Mouse (Mus musculus) midbrain, embryonic 11.5 days (tissue): ENCODE data around the gene Pawr. TPM values are rescaled to one million over a fixed set of nuclear protein-coding genes. Genes with fewer than 3 reads are reported as not detected.

Experiments
- ATAC-seq: fragments of 200-750 bp; cut with Nextera tagmentation; 2 replicates; pipeline ENCODE4 v1.8.0; 2017; ENCODE audit warnings: moderate TSS enrichment, moderate library complexity; ENCODE audit not compliant: low FRiP score
- DNase-seq: peaks from one replicate; pipeline ENCODE4 v3.0.0; 2015; ENCODE audit warnings: low spot score; ENCODE audit errors: missing footprints
- H3K27ac ChIP-seq: fragments of 300-500 bp; sonication (generic); 2 replicates; pipeline ENCODE4 v1.5.1; 2014; ENCODE audit warnings: low read depth, low read length
- H3K27me3 ChIP-seq: fragments of 300-500 bp; sonication (generic); 2 replicates; pipeline ENCODE4 v1.6.1; 2014; ENCODE audit warnings: mild to moderate bottlenecking, low read length, moderate library complexity, mixed read lengths; ENCODE audit not compliant: control insufficient read depth, insufficient read depth
- H3K36me3 ChIP-seq: fragments of 300-500 bp; sonication (generic); 2 replicates; pipeline ENCODE4 v1.6.1; 2014; ENCODE audit warnings: mild to moderate bottlenecking, low read length, moderate library complexity, mixed read lengths; ENCODE audit not compliant: control insufficient read depth, insufficient read depth
- H3K4me1 ChIP-seq: fragments of 300-500 bp; sonication (generic); 2 replicates; pipeline ENCODE4 v1.6.1; 2014; ENCODE audit warnings: low read length; ENCODE audit not compliant: control insufficient read depth, insufficient read depth
- H3K4me2 ChIP-seq: fragments of 300-500 bp; sonication (generic); 2 replicates; pipeline ENCODE4 v1.6.1; 2014; ENCODE audit warnings: mild to moderate bottlenecking, moderate library complexity
- H3K4me3 ChIP-seq: fragments of 300-500 bp; sonication (generic); 2 replicates; pipeline ENCODE4 v1.5.1; 2014; ENCODE audit warnings: low read depth, low read length
- H3K9ac ChIP-seq: fragments of 300-500 bp; sonication (generic); 2 replicates; pipeline ENCODE4 v1.6.1; 2014; ENCODE audit warnings: low read length
- H3K9me3 ChIP-seq: fragments of 300-500 bp; sonication (generic); 2 replicates; pipeline ENCODE4 v1.6.1; 2016; ENCODE audit warnings: low read length; ENCODE audit not compliant: control insufficient read depth
- WGBS: fragments of 180-500 bp; shearing (Covaris S2); extraction: QIAGEN DNeasy Blood & Tissue Kit; methylation state at CpG from one replicate; pipeline ENCODE4 v1.1.7; 2014; 5-methylcytosine and 5-hydroxymethylcytosine counted together
- polyA plus RNA-seq: library from polyadenylated mRNA; unstranded; fragments of >200 nt; fragmentation: Nextera tagmentation; extraction: Ambion mirVana; gene quantifications from 2 replicates; pipeline ENCODE4 v1.2.1, GENCODE M21; 2014

Gene Pawr
- polyA plus RNA-seq, 1 experiment from 2014 or later = 14.4 TPM

DNA sequence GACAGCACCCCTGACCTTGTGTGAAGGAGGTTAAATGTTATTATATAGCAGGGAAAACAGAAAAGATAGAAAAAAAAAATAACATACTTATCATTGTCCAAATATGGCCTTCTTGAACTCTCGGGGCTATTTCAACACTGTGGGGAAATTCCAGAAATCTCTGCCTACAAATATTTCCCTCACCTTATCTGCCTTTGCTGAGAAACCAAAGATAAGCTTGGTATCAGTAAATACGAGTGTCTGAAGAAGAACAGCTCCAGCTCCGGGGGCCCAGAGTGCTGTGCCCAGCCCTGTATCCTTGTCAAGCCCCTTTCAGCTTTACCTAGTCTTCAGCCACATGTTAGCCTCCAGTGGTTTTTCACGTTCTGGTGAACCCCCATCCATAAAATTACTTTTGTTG, 113.2 kb downstream of the Pawr start:
- H3K4me1 ChIP-seq = 0 out of 2 replicates have a peak, but pooled peaks cover 2% of the 10 kb centered on the region
- no peak overlapping the region for H3K4me2 ChIP-seq
- peak; percentile 75 for DNase-seq
- H3K27ac ChIP-seq = no peak overlapping the region
- H3K9ac ChIP-seq = no peak overlapping the region
- H3K9me3 ChIP-seq = no peaks in the 10 kb centered on the region
- H3K4me3 ChIP-seq = no peak overlapping the region
- H3K36me3 ChIP-seq = no peaks in the 10 kb centered on the region
- ATAC-seq = no peak
- WGBS = 79% methylated on average over 4 of the region's 4 CpGs
- no peaks in the 10 kb centered on the region; the same call in 1 of the 2 replicates for H3K27me3 ChIP-seq

DNA sequence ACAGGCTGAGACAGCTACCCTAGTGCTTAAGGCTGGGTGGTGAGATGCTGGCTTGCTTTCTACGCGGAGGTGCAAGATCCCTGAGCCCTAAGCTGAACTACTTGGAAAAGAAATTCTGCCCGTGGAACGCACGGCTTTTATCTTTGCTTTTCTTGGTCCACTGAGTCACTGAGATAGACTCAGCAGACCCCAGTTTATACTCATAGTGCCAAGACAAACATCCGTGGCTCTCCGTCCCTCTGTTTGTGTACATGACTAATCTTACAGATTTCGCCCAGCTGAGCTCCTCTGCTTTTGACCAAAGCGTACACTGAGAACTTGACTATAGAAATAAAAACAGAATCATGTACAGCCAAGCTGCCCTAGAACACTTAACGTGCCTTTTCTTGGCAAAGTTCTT, 113.7 kb downstream of the Pawr start:
- Histone ChIP-seq H3K9me3 (no peaks in the 10 kb centered on the region), H3K36me3 (no peaks in the 10 kb centered on the region), H3K27ac (no peak overlapping the region), H3K4me2 (no peak overlapping the region), H3K27me3 (no peaks in the 10 kb centered on the region; the same call in 1 of the 2 replicates), H3K4me3 (no peak overlapping the region), H3K4me1 (0 out of 2 replicates have a peak, but pooled peaks cover 2% of the 10 kb centered on the region), H3K9ac (no peak overlapping the region; the same call in 1 of the 2 replicates)
- ATAC-seq (0 out of 2 replicates have a peak, but pooled peaks have one; percentile 5), DNase-seq (no peak)
- WGBS = 74% methylated on average over 10 of the region's 10 CpGs

DNA sequence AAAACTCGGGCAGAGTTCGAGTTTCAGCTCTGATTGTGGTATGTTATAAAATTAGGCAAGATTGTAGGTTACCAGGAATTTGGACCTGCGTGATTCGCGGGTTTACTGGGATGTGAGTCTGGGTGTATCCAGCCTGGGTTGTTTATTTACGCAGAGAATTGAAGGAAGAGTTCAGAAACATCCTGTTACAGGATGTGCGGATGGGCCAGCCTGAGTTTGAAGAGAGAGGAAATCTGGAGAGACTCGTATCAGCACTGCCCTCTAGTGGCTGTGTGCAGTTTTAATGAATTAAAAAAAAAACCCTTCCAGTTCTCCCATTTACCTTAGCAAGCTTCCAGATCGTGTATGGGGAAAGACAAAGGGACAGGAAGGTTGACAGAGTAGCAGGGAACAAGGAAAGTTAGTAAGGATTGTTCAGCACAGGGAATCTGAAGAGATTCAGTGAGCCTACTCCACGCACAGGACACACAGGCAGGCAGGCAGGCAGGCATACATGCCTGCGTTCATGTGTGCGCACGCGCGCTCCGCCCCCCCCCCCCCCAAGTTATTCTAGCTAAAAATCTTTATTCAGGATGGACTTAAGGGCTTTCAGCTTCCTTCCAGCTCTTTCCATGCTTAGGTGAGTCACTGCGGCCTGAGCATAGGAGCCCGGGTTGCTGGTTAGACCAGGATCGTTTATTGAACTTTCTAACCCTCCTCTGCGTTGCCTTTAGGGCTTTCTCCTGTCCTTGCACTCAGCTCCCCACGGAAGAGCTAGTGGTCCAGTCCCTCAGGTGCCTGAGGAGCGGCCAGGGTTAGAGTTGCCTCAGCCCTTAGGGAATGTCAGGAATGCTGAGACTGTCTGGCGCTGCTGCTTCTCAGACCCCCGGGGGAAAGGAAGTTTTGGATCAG, 114.4 kb downstream of the Pawr start:
- peak; percentile 75 for ATAC-seq
- 14% methylated on average over 24 of the region's 24 CpGs for WGBS
- Histone ChIP-seq H3K4me3 (peak overlapping the region; percentile 30), H3K9ac (peak overlapping the region; percentile 48), H3K9me3 (no peaks in the 10 kb centered on the region), H3K27me3 (no peaks in the 10 kb centered on the region; the same call in 1 of the 2 replicates), H3K36me3 (no peaks in the 10 kb centered on the region), H3K4me1 (0 out of 2 replicates have a peak, but pooled peaks cover 2% of the 10 kb centered on the region), H3K4me2 (peak overlapping the region; percentile 60), H3K27ac (no peak overlapping the region)
- peak; percentile 96 for DNase-seq

GRCm38 (mm10) chr10:108447211-108447610, 115.3 kb downstream of the Pawr start:
- Histone ChIP-seq H3K27me3 (no peaks in the 10 kb centered on the region; the same call in 1 of the 2 replicates), H3K9ac (no peak overlapping the region), H3K4me2 (no peak overlapping the region), H3K9me3 (no peaks in the 10 kb centered on the region), H3K36me3 (no peaks in the 10 kb centered on the region), H3K4me1 (0 out of 2 replicates have a peak, but pooled peaks cover 2% of the 10 kb centered on the region), H3K4me3 (no peak overlapping the region), H3K27ac (no peak overlapping the region)
- 84% methylated on average over 10 of the region's 10 CpGs for WGBS
- DNase-seq = no peak
- no peak for ATAC-seq

GRCm38 (mm10) chr10:108448421-108448820, 116.5 kb downstream of the Pawr start:
- 83% methylated on average over 11 of the region's 11 CpGs for WGBS
- Histone ChIP-seq H3K36me3 (no peaks in the 10 kb centered on the region), H3K27me3 (no peaks in the 10 kb centered on the region; the same call in 1 of the 2 replicates), H3K9ac (no peak overlapping the region), H3K27ac (no peak overlapping the region), H3K9me3 (no peaks in the 10 kb centered on the region), H3K4me2 (no peak overlapping the region), H3K4me1 (0 out of 2 replicates have a peak, but pooled peaks cover 2% of the 10 kb centered on the region), H3K4me3 (no peak overlapping the region)
- peak; percentile 26 for DNase-seq
- no peak for ATAC-seq

DNA sequence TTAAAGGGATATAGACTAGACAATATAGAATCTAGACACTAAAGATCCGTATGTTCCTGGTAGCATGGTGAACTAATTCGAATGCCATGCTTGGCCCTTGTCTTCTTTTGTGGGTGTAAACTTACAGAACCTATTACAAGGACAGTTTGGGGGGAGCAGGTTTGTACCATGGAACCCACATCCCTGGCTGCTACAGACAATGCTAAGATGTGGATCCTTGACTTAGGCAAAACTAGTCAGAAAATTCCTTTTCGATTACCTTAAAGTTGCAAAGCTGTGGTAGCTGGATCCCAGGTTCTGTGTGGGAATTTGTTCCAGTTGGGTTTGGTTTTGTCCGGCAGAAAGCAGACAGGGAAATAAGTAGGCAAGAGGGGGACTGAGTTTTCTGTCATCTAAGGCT, 118.5 kb downstream of the Pawr start:
- DNase-seq = peak; percentile 57
- 0 out of 2 replicates have a peak, but pooled peaks cover 2% of the 10 kb centered on the region for H3K4me1 ChIP-seq
- no peaks in the 10 kb centered on the region for H3K9me3 ChIP-seq
- H3K27me3 ChIP-seq = no peaks in the 10 kb centered on the region; the same call in 1 of the 2 replicates
- no peak overlapping the region for H3K4me3 ChIP-seq
- H3K9ac ChIP-seq = no peak overlapping the region
- WGBS = 86% methylated on average over 4 of the region's 4 CpGs
- H3K36me3 ChIP-seq = no peaks in the 10 kb centered on the region
- H3K27ac ChIP-seq = no peak overlapping the region
- no peak for ATAC-seq
- no peak overlapping the region for H3K4me2 ChIP-seq

DNA sequence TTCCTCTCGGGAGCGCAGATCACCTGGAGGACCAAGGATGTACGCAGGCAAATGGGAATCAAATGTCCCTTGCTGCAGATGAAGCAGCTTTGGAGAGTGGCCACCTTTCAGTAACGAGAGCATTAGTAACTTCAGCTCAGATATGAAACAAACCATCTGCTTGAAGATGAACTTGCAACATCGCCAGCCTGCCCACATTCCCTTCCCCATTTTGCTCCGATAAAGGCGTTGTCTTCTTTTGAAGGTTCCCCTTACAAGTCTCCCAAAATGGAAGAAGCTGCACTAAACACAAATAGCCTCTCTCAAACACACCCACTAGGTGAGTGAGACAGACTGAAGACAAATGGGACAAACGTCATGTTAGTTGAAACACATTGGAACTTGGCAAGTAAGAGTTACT, 119.6 kb downstream of the Pawr start:
- DNase-seq = peak; percentile 79
- Histone ChIP-seq H3K4me2 (no peak overlapping the region), H3K4me1 (0 out of 2 replicates have a peak, but pooled peaks cover 2% of the 10 kb centered on the region), H3K27me3 (no peaks in the 10 kb centered on the region; the same call in 1 of the 2 replicates), H3K27ac (no peak overlapping the region), H3K9ac (no peak overlapping the region), H3K4me3 (no peak overlapping the region), H3K9me3 (no peaks in the 10 kb centered on the region), H3K36me3 (no peaks in the 10 kb centered on the region)
- no peak for ATAC-seq
- WGBS = 94% methylated on average over 8 of the region's 8 CpGs

DNA sequence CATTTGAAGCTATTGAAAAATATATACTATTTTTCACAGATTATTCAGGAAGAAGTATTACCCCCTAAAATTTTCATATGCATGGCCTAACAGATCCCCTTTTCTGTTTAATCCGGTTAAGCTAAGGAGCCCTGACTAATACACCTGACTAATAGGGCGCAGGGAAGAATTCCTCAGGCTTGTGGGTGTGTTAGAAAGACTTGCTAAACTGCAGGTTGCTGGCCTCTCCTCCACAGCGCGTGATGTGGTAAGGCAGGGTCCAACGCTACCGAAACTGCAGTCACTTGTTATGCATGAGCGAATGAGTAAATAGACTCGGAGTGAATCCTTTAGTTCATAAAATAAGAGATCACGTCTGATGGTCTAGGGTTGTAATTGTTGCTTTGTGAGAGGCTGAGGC, 120.5 kb downstream of the Pawr start:
- peak; percentile 76 for DNase-seq
- 90% methylated on average over 9 of the region's 9 CpGs for WGBS
- Histone ChIP-seq H3K27ac (no peak overlapping the region), H3K27me3 (no peaks in the 10 kb centered on the region; the same call in 1 of the 2 replicates), H3K4me3 (no peak overlapping the region), H3K36me3 (no peaks in the 10 kb centered on the region), H3K9me3 (no peaks in the 10 kb centered on the region), H3K9ac (no peak overlapping the region), H3K4me1 (no peaks in the 10 kb centered on the region), H3K4me2 (no peak overlapping the region)
- no peak for ATAC-seq

GRCm38 (mm10) chr10:108453561-108453960, 121.6 kb downstream of the Pawr start:
- Histone ChIP-seq H3K4me2 (no peak overlapping the region), H3K4me1 (no peaks in the 10 kb centered on the region), H3K27me3 (no peaks in the 10 kb centered on the region), H3K36me3 (no peaks in the 10 kb centered on the region), H3K9ac (no peak overlapping the region), H3K9me3 (no peaks in the 10 kb centered on the region), H3K27ac (no peak overlapping the region), H3K4me3 (no peak overlapping the region)
- ATAC-seq (no peak), DNase-seq (peak; percentile 59)
- WGBS = 57% methylated on average over 2 of the region's 2 CpGs
